8 mouse cellular contexts compared by ENCODE assay signal in the genomic region with DNA sequence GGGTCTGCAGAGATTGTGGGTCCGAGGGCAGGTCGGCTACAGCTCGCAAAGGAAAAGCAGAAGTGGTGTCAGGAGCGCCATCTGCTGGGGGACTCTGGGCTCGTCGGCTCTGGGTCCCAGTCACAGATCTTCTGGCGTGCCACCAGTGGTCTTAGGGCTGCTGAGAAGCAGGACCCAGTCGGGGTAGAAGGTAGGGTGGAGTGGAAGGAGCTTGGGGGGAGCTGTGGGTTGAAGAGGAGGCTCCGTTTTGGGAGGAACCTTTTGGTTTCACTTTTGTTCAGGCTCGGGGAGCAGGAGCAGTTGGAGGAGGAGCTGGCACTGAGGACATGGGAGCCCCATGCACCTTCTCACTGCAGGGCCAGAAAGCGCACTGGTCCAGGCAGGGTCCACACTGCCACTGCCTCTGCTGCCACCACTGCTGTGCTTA.
DNase-seq lines count a peak whose midpoint lies in the region; ATAC-seq and TF ChIP-seq lines count a peak whose summit lies in the region.
"Not testable (repeated sequence)": the region's sequence is repeated elsewhere in the genome, so short reads cannot be mapped to it uniquely, and the experiment has no call there.

No protein-coding gene starts in this region.

- not testable (repeated sequence) for H3K9me3 ChIP-seq in forebrain, embryonic 15.5 days; kidney, postnatal 0 days (replicated peaks; ENCODE audit: low read length); liver, embryonic 14.5 days (ENCODE audit: control insufficient read depth, low read length); midbrain, embryonic 16.5 days (replicated peaks; ENCODE audit: control insufficient read depth, low read length, poor library complexity, severe bottlenecking); stomach, embryonic 15.5 days

- H3K4me1 ChIP-seq in forebrain, embryonic 15.5 days; kidney, postnatal 0 days (replicated peaks; ENCODE audit: insufficient read depth, low read length); liver, embryonic 14.5 days (replicated peaks; ENCODE audit: control insufficient read depth in 2 of 2, insufficient read depth in 2 of 2, low read length in 1 of 2); midbrain, embryonic 16.5 days (ENCODE audit: control insufficient read depth, insufficient read depth, low read length); stomach, embryonic 15.5 days: not testable (repeated sequence)

- 8% methylated on average over 7 of the region's 11 CpGs for WGBS in forebrain, embryonic 15.5 days
- 0% methylated on average over 5 of the region's 11 CpGs for WGBS in kidney, postnatal 0 days
- WGBS in liver, embryonic 14.5 days (ENCODE audit: insufficient replicate concordance): 0% methylated on average over 4 of the region's 11 CpGs
- 12% methylated on average over 4 of the region's 11 CpGs for WGBS in midbrain, embryonic 16.5 days
- WGBS in stomach, embryonic 15.5 days: 0% methylated on average over 7 of the region's 11 CpGs

- intact Hi-C loops in heart, postnatal 36 days (cut with DNase I): not testable (repeated sequence)

- not testable (repeated sequence) for TF ChIP-seq EP300 in liver, embryonic 14.5 days (IDR thresholded peaks at IDR 0.05; ENCODE audit: low read depth)

- not testable (repeated sequence) for H3K27me3 ChIP-seq in forebrain, embryonic 15.5 days; kidney, postnatal 0 days (ENCODE audit: insufficient read depth, low read length); liver, embryonic 14.5 days (ENCODE audit: control insufficient read depth, insufficient read depth, low read length); midbrain, embryonic 16.5 days (ENCODE audit: control insufficient read depth, insufficient read depth, low read depth, low read length); stomach, embryonic 15.5 days (replicated peaks)

- H3K4me2 ChIP-seq in forebrain, embryonic 15.5 days (replicated peaks): peak overlapping the region; percentile 29
- peak overlapping the region; percentile 43 for H3K4me2 ChIP-seq in kidney, postnatal 0 days (ENCODE audit: low read length)
- peak overlapping the region; percentile 38 for H3K4me2 ChIP-seq in liver, embryonic 14.5 days (ENCODE audit: low read depth)
- peak overlapping the region; percentile 33; the same call in 1 of the 2 replicates for H3K4me2 ChIP-seq in midbrain, embryonic 16.5 days (ENCODE audit: low read length)
- peak overlapping the region; percentile 43 for H3K4me2 ChIP-seq in stomach, embryonic 15.5 days

- peak overlapping the region; percentile 19; the same call in 1 of the 2 replicates for H3K4me3 ChIP-seq in forebrain, embryonic 15.5 days
- H3K4me3 ChIP-seq in kidney, postnatal 0 days (replicated peaks; ENCODE audit: low read depth, low read length): 0 out of 2 replicates have a peak overlapping the region, but pooled peaks have one; percentile 11
- H3K4me3 ChIP-seq in liver, embryonic 14.5 days (ENCODE audit: insufficient read depth in 1 of 2, low read depth in 2 of 2, low read length in 2 of 2): peak overlapping the region; percentile 16 to 50; a peak in 3 of 4 replicates
- not testable (repeated sequence) for H3K4me3 ChIP-seq in midbrain, embryonic 16.5 days (ENCODE audit: low read depth, low read length)
- peak overlapping the region; percentile 39 for H3K4me3 ChIP-seq in stomach, embryonic 15.5 days (replicated peaks)

- peak; percentile 71 for ATAC-seq in CD4-positive, CD25-positive, alpha-beta regulatory T cell, adult 4 months
- peak; percentile 64 for ATAC-seq in forebrain, embryonic 15.5 days (replicated peaks)
- peak; percentile 54; the same call in 1 of the 2 replicates for ATAC-seq in kidney, postnatal 0 days (replicated peaks; ENCODE audit: low FRiP score, low read depth)
- not testable (repeated sequence) for ATAC-seq in liver, embryonic 14.5 days (ENCODE audit: insufficient read depth)
- ATAC-seq in midbrain, embryonic 16.5 days: peak; percentile 70
- ATAC-seq in stomach, embryonic 15.5 days (ENCODE audit: insufficient read depth, low FRiP score, low read depth): peak; percentile 56; the same call in 1 of the 2 replicates

- H3K36me3 ChIP-seq in forebrain, embryonic 15.5 days; kidney, postnatal 0 days (ENCODE audit: insufficient read depth, low read length); liver, embryonic 14.5 days (replicated peaks; ENCODE audit: control insufficient read depth, insufficient read depth, low read depth); midbrain, embryonic 16.5 days (ENCODE audit: control insufficient read depth, insufficient read depth, low read length); stomach, embryonic 15.5 days: not testable (repeated sequence)

- peak; percentile 27; the same call in 1 of the 2 replicates for TF ChIP-seq CTCF in kidney, postnatal 0 days (IDR thresholded peaks at IDR 0.05; ENCODE audit: low read depth)
- peak; percentile 34; the same call in 1 of the 2 replicates for TF ChIP-seq CTCF in liver, embryonic 14.5 days (IDR thresholded peaks at IDR 0.05; ENCODE audit: low read depth)

- peak; percentile 12 to 27 for DNase-seq in cerebellum, adult 18-20 months
- peak; percentile 15 to 48 for DNase-seq in heart, postnatal 36 days
- DNase-seq in kidney, postnatal 0 days (ENCODE audit: low spot score); liver, embryonic 14.5 days (ENCODE audit: low read depth in 3 of 3, low spot score in 3 of 3): not testable (repeated sequence)

- H3K9ac ChIP-seq in forebrain, embryonic 15.5 days (replicated peaks); kidney, postnatal 0 days (ENCODE audit: low read depth, low read length); midbrain, embryonic 16.5 days (ENCODE audit: low read depth, low read length); stomach, embryonic 15.5 days: not testable (repeated sequence)
- 0 out of 2 replicates have a peak overlapping the region, but pooled peaks have one; percentile 31 for H3K9ac ChIP-seq in liver, embryonic 14.5 days (replicated peaks)

- not testable (repeated sequence) for H3K27ac ChIP-seq in forebrain, embryonic 15.5 days (replicated peaks); kidney, postnatal 0 days; liver, embryonic 14.5 days; midbrain, embryonic 16.5 days (ENCODE audit: low read length); stomach, embryonic 15.5 days
